Mouse (Mus musculus) inflammation-experienced regulatory T-cells, adult 6 months (primary cell): ENCODE measurements around the gene Lctl. TPM values are rescaled to one million over a fixed set of nuclear protein-coding genes. Genes with fewer than 3 reads are reported as not detected.

Source experiments
- ATAC-seq: one replicate; pipeline ENCODE4 v1.8.0; 2017
- polyA plus RNA-seq, 3 experiments: library from polyadenylated mRNA; unstranded; fragments of 100-300 nt; shearing (Covaris generic); gene quantifications; one replicate each; pipeline ENCODE4 v1.2.1; 2017

Lctl gene
- not detected for polyA plus RNA-seq

GRCm38 (mm10) chr9:64116876-64117275, at the start of gene Lctl:
Gene Lctl, plus strand, starts transcription at chr9:64117147.
- no peak for ATAC-seq

GRCm38 (mm10) chr9:64067787-64068186, 49.2 kb upstream of the Lctl start:
- ATAC-seq: no peak

GRCm38 (mm10) chr9:64068571-64068970, 48.4 kb upstream of the Lctl start:
- no peak for ATAC-seq

- ATAC-seq: no peak
Measured at GRCm38 (mm10) chr9:64069131-64069530, 47.8 kb upstream of the Lctl start.

GRCm38 (mm10) chr9:64070674-64071073, 46.3 kb upstream of the Lctl start:
- no peak for ATAC-seq

- no peak for ATAC-seq
Measured at GRCm38 (mm10) chr9:64074831-64075230, 42.1 kb upstream of the Lctl start.

- ATAC-seq: no peak
Measured at GRCm38 (mm10) chr9:64076412-64076811, 40.5 kb upstream of the Lctl start.

GRCm38 (mm10) chr9:64078386-64078792, 38.6 kb upstream of the Lctl start:
- ATAC-seq: no peak

- no peak for ATAC-seq
Measured at GRCm38 (mm10) chr9:64079922-64080321, 37.0 kb upstream of the Lctl start.

GRCm38 (mm10) chr9:64084231-64084630, 32.7 kb upstream of the Lctl start:
- ATAC-seq: no peak

GRCm38 (mm10) chr9:64084661-64085399, 32.1 kb upstream of the Lctl start:
- ATAC-seq: no peak

- ATAC-seq: no peak
Measured at GRCm38 (mm10) chr9:64085976-64086375, 31.0 kb upstream of the Lctl start.

GRCm38 (mm10) chr9:64086543-64086942, 30.4 kb upstream of the Lctl start:
- ATAC-seq: no peak

- no peak for ATAC-seq
Measured at GRCm38 (mm10) chr9:64087461-64088235, 29.3 kb upstream of the Lctl start.

GRCm38 (mm10) chr9:64088346-64088745, 28.6 kb upstream of the Lctl start:
- no peak for ATAC-seq

- ATAC-seq: no peak
Measured at GRCm38 (mm10) chr9:64089004-64089403, 27.9 kb upstream of the Lctl start.

- no peak for ATAC-seq
Measured at GRCm38 (mm10) chr9:64094083-64094482, 22.9 kb upstream of the Lctl start.

- no peak for ATAC-seq
Measured at GRCm38 (mm10) chr9:64098282-64098681, 18.7 kb upstream of the Lctl start.

- no peak for ATAC-seq
Measured at GRCm38 (mm10) chr9:64100442-64100841, 16.5 kb upstream of the Lctl start.

- ATAC-seq: no peak
Measured at GRCm38 (mm10) chr9:64105301-64105700, 11.6 kb upstream of the Lctl start.

- no peak for ATAC-seq
Measured at GRCm38 (mm10) chr9:64110502-64110901, 6.4 kb upstream of the Lctl start.

- ATAC-seq: no peak
Measured at GRCm38 (mm10) chr9:64114646-64115045, 2.3 kb upstream of the Lctl start.

- ATAC-seq: no peak
Measured at GRCm38 (mm10) chr9:64115756-64116155, 1.2 kb upstream of the Lctl start.

GRCm38 (mm10) chr9:64119898-64120297, 3.0 kb downstream of the Lctl start:
- no peak for ATAC-seq
